Mouse (Mus musculus) right cerebral cortex, adult 18-20 months (tissue): ENCODE results near the gene Ric8a.

Source experiments
- DNase-seq: peaks from one replicate; pipeline ENCODE4 v3.0.0; 2022; ENCODE audit warnings: mixed read lengths

Gene Ric8a

DNA sequence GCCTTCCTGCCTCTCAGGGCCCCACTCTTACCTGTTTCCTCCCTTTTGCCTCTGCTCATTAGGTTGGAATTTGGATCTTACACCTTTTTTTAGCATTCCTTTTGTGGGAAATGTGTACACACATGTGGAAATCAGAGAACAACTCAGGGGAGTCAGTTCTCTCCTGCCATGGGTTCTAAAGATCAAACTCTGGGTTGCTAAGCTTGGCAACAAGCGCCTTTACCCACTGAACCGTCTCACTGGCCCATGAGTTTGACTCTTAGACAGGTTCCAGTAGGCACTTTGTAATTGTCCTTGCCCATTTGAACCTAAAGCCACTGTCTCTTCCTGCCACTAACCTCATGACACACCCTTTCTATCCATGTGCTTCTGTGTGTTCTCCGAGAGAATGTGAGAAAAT, 37.9 kb downstream of the Ric8a start:
- no peak for DNase-seq

- no peak for DNase-seq
Measured at GRCm38 (mm10) chr7:140897863-140898262, 41.1 kb downstream of the Ric8a start.

- no peak for DNase-seq
Measured at GRCm38 (mm10) chr7:140899121-140899520, 42.4 kb downstream of the Ric8a start.

- no peak for DNase-seq
Measured at GRCm38 (mm10) chr7:140900220-140900619, 43.5 kb downstream of the Ric8a start, which contains the start of gene Cox8b. Gene Cox8b, minus strand, starts transcription at chr7:140900446.

DNA sequence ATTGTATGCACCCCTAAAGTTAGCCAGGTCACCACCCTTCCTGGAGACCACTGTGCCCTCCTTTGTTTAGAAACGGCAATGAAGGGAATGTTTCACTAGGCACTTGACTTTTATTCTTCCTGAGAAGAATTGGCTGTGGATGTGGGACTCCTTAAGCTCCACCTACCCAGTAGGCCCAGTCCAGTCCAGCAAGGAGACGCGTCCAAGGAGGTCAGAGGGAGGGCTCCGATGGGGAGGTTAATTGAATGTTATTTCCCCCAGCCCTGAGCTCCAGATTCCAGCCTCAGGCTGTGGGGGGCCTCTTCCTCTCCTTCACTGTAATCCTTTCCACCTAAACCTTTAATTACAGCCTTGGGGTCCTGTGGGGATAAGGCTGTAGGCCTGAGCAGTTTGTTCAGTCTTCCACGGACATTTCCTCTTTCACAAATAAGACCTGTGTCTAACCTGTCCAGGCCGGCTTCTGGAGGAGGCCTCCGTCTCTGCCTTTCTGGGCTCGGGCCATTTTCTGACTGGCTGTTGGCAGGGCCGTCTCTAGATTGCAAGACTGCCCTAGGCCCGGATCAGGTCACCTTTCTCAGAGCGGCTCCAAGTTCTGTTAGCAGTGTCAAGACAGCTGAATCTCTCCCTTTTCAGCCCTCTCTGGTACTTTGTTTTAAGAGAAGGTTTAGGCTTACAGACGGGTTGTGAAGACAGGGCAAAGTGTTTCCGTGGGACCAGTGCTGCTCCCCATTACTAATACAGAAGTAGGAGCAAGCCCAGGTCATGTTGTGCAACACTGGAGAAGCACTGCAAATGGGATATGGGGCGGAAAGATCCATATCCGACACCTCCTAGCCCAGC, 45.5 kb downstream of the Ric8a start:
- no peak for DNase-seq

DNA sequence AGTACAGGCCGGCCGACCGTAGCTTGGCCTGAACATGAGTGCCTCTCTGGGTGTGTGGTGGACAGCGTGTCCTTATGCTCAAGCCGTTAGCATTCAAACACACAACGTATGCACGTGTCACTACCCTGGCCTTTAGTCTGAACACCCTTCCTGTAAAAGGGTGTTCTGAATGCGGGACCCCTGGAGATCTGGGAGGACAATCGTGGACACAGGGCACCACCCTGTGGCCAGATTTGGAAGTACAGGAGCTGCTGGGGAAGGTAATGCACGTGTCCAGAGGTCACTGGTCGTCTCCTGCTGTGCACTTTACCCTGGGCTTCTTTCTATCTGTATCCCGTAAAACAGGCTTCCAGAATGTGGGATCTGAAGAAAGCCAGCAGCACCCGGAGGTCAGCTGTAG, 46.5 kb downstream of the Ric8a start:
- peak; percentile 58 for DNase-seq

GRCm38 (mm10) chr7:140905642-140906081, 48.9 kb downstream of the Ric8a start:
- DNase-seq = no peak

DNA sequence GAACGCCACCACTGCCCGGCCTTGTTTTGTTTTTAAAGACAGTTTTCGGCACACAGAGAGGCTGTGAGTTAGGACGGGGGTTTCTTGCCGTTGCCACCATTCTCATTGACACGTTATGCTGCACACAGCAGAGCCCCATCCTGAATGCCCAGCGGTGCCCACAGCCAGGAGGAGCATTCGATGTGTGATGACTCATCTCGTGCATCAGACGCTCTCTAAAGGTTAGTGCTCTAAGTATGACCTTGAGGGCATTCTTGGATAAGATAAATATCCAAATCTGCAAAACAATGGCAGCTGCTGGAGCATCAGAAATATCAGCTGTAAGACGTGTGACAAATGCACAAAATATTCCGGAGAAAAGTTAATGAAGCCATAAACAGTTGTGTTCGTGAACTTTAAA, 50.4 kb downstream of the Ric8a start:
- no peak for DNase-seq

GRCm38 (mm10) chr7:140907697-140908096, 50.9 kb downstream of the Ric8a start:
- DNase-seq = no peak

- no peak for DNase-seq
Measured at GRCm38 (mm10) chr7:140908181-140908580, 51.4 kb downstream of the Ric8a start.

DNA sequence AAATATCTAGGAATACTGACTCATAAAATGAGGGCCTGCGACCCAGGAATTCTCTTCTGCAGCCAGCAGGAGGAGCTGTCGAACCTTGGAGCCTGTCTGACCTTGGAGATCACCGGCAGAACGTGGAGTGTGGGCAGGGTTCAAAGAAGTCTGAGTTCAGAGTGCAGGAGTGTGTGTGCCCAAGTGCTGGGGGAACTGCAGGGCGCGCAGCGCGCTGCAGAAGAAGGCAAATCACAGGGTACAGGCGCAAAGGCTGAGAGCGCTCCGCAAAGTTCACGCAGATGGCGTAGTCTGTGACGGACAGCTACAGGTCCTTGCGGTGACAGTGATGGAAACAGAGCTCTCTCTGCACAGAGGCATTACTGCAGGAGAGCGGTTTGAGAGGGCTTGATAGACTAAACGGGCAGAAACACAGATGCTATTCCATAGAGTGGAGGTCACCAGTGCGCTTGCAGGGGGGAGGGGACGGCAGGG, 51.9 kb downstream of the Ric8a start:
- peak; percentile 72 for DNase-seq

- DNase-seq = peak; percentile 71
Measured at GRCm38 (mm10) chr7:140912293-140912692, 55.5 kb downstream of the Ric8a start.

DNA sequence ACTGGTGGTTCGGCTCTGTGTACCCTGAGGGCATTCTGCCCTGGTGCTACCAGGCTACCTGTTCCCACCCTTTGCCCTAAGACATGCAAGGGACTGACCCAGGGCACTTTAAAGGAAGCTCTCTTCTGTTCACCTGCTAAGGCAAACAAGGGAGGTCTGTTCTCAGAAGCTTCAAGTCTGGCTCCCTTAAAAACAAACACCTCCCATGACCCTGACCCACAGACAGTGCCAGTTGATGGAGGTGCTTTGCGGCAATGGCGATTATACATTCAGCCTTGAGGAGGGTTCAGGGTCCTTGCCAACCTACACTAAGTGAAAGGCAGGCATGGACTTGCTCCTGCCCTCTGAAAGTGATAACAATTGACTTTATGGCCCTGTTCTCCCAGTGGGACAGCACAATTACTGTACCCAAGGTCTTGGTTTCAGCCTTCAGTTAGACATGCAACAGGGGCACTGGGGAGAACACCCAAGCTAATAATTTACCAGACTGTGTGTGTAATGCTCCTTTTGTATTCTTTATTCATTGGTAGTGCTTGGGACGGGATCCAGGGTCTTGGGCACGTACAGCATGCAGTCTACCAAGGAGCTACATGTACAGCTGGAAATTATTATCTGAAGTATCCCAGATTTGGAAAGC, 56.2 kb downstream of the Ric8a start:
- DNase-seq = no peak
